In the genomic region with DNA sequence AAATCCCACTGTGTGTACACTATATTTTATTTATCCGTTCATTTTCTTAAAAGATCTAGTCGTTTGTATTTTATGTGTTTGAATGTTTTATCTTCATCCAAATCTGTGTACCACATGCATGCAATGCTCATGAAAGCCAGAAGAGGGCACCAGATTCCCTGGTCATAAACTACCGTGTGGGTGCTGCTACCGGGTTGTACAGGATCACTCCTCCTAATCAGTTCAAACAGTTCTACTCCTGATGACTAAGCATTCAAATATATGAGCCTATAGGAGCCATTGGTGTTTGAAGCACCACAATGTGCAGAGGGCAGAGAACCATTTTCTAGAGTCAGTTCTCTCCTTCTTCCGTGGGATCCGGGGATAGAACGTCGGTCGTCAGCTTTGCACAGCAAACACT, we compare ENCODE assay signal across 8 mouse cellular contexts. TPM values are rescaled to one million over a fixed set of nuclear protein-coding genes. Genes with fewer than 3 reads are reported as not detected.
DNase-seq lines count a peak whose midpoint lies in the region; ATAC-seq lines count a peak whose summit lies in the region.

No protein-coding gene starts in this region.

- no peak overlapping the region for H3K4me2 ChIP-seq in liver, embryonic 12.5 days

- 53% methylated on average over 9 of the region's 9 CpGs for WGBS in liver, embryonic 12.5 days (ENCODE audit: insufficient replicate concordance)

- no peak overlapping the region for H3K9ac ChIP-seq in liver, embryonic 12.5 days

- peak; percentile 48 to 52 for DNase-seq in cerebellum, postnatal 14 days
- DNase-seq in right cerebral cortex, postnatal 4 days = peak; percentile 10
- DNase-seq in right cerebral cortex, postnatal 36 days (ENCODE audit: low spot score in 2 of 2) = no peak
- DNase-seq in thymus, postnatal 14 days = peak; percentile 31
- DNase-seq in gastrocnemius, postnatal 4 days (ENCODE audit: low spot score in 2 of 2) = no peak
- no peak for DNase-seq in frontal cortex, adult 2 months (ENCODE audit: extremely low spot score in 1 of 2, low spot score in 1 of 2)

- no peak overlapping the region for H3K27ac ChIP-seq in liver, embryonic 12.5 days

- peaks cover 22% of the 10 kb centered on the region for H3K27me3 ChIP-seq in liver, embryonic 12.5 days (replicated peaks)

- H3K4me1 ChIP-seq in liver, embryonic 12.5 days = peaks cover 11% of the 10 kb centered on the region

- H3K4me3 ChIP-seq in liver, embryonic 12.5 days = no peak overlapping the region

- ATAC-seq in cerebellum, adult (ENCODE audit: insufficient number of reproducible peaks, low FRiP score, low TSS enrichment) = no peak
- peak; percentile 86 for ATAC-seq in liver, embryonic 12.5 days

- H3K9me3 ChIP-seq in liver, embryonic 12.5 days (replicated peaks) = no peaks in the 10 kb centered on the region

- no peaks in the 10 kb centered on the region for H3K36me3 ChIP-seq in liver, embryonic 12.5 days

RNA-seq across cellular contexts. Expression of gene Rtl5, which starts 11.7 kb away (rescaled TPM):
- polyA plus RNA-seq in liver, embryonic 12.5 days (2016; fragmentation: Nextera tagmentation; extraction: Ambion mirVana) = 0.12 and 0.25 TPM in 2 replicates
- 1 to 10 TPM; 2.9 to 3.6 TPM for total RNA-seq in gastrocnemius, postnatal 4 days (2021)
- polyA plus RNA-seq in frontal cortex, adult 2 months (2012; rRNA removed) = 24.8 and 27.3 TPM in 2 replicates

RNA-seq across cellular contexts. Expression of gene Pin4, which starts 59.8 kb away (rescaled TPM):
- 52.7 and 65.9 TPM in 2 replicates for polyA plus RNA-seq in liver, embryonic 12.5 days (2016; fragmentation: Nextera tagmentation; extraction: Ambion mirVana)
- 10 to 100 TPM; 38.8 to 42.2 TPM for total RNA-seq in gastrocnemius, postnatal 4 days (2021)
- 69.2 and 71.1 TPM in 2 replicates for polyA plus RNA-seq in frontal cortex, adult 2 months (2012; rRNA removed)

Comparison
In these comparisons a context has a peak if more than half of its experiments do, and no peak if none do; other contexts are left out.
1. DNase-seq: peak in cerebellum, postnatal 14 days (2 of 2), right cerebral cortex, postnatal 4 days (single experiment) and thymus, postnatal 14 days (single experiment); none in right cerebral cortex, postnatal 36 days (0 of 2), gastrocnemius, postnatal 4 days (0 of 2) and frontal cortex, adult 2 months (0 of 2).
2. RNA of gene Rtl5, which starts 11.7 kb away (polyA plus RNA-seq): 24.8 to 27.3 TPM in frontal cortex, adult 2 months; 0.12 to 0.25 TPM in liver, embryonic 12.5 days; every median in the first group is over 10 times any median in the second.